Mouse (Mus musculus) heart, adult 2 months (tissue): ENCODE data around the gene Rflna. TPM values are rescaled to one million over a fixed set of nuclear protein-coding genes. Genes with fewer than 3 reads are reported as not detected.

Experiments used
- DNase-seq, 2 experiments: peaks; one replicate each; pipeline ENCODE4 v3.0.0; 2021
- H3K27ac ChIP-seq: fragments of 200-600 bp; 2 replicates; pipeline ENCODE4 v1.8.1; 2022
- H3K27me3 ChIP-seq: fragments of 200-500 bp; 2 replicates; pipeline ENCODE4 v1.6.1; 2012; ENCODE audit warnings: mild to moderate bottlenecking, low read length, inconsistent platforms, mixed read lengths; ENCODE audit not compliant: control insufficient read depth, insufficient read depth
- H3K36me3 ChIP-seq: fragments of 200-500 bp; 2 replicates; pipeline ENCODE4 v1.6.1; 2012; ENCODE audit warnings: low read length, inconsistent platforms; ENCODE audit not compliant: control insufficient read depth, insufficient read depth
- H3K4me1 ChIP-seq: fragments of 200-500 bp; 2 replicates; pipeline ENCODE4 v1.6.1; 2011; ENCODE audit warnings: low read length; ENCODE audit not compliant: control insufficient read depth, insufficient read depth
- H3K4me3 ChIP-seq: fragments of 200-600 bp; 2 replicates; pipeline ENCODE4 v1.8.1; 2022
- H3K79me2 ChIP-seq: fragments of 200-500 bp; replicated peaks from 2 replicates; pipeline ENCODE4 v1.6.1; 2012; ENCODE audit warnings: mild to moderate bottlenecking, inconsistent platforms, low read length, moderate library complexity, mixed read lengths; ENCODE audit not compliant: control insufficient read depth, insufficient read depth
- H3K9ac ChIP-seq: fragments of 200-500 bp; 2 replicates; pipeline ENCODE4 v1.6.1; 2012; ENCODE audit warnings: low read depth, mild to moderate bottlenecking, control low read depth, inconsistent platforms, low read length, mixed read lengths
- CTCF ChIP-seq: fragments of 200-600 bp; IDR thresholded peaks from 2 replicates; pipeline ENCODE4 v1.8.1; 2022; ENCODE audit warnings: antibody characterized with exemption, mild to moderate bottlenecking, moderate library complexity
- EP300 ChIP-seq: fragments of 200-500 bp; IDR thresholded peaks from 2 replicates; pipeline ENCODE4 v1.6.1; 2011; ENCODE audit warnings: low read depth, low read length, control low read depth; ENCODE audit not compliant: insufficient read depth
- POLR2A ChIP-seq: fragments of 200-500 bp; IDR thresholded peaks from 2 replicates; pipeline ENCODE4 v1.6.1; 2011; ENCODE audit warnings: mild to moderate bottlenecking, low read depth, low read length, control low read depth; ENCODE audit not compliant: insufficient read depth
- WGBS: fragments of 180-500 bp; shearing (Covaris S2); methylation state at CpG from one replicate; pipeline ENCODE4 v1.1.7; 2018; 5-methylcytosine and 5-hydroxymethylcytosine counted together
- intact Hi-C: fragments of 180-260 bp; cut with DNase I; formaldehyde crosslinking; loops from one replicate; pipeline ENCODE4 v1.15.1; 2025
- polyA plus RNA-seq: library from polyadenylated mRNA; depleted of rRNA; stranded (reverse); fragments of >200 nt; gene quantifications from 2 replicates; pipeline ENCODE4 v1.2.3, GENCODE M21; 2012
- total RNA-seq, 2 experiments: library from RNA; stranded (reverse); gene quantifications; 2 replicates each; pipeline ENCODE4 v1.2.3; 2021

The Rflna gene
- total and polyA plus RNA-seq, 3 experiments: 0.13 to 0.78 (median 0.39) TPM

DNA sequence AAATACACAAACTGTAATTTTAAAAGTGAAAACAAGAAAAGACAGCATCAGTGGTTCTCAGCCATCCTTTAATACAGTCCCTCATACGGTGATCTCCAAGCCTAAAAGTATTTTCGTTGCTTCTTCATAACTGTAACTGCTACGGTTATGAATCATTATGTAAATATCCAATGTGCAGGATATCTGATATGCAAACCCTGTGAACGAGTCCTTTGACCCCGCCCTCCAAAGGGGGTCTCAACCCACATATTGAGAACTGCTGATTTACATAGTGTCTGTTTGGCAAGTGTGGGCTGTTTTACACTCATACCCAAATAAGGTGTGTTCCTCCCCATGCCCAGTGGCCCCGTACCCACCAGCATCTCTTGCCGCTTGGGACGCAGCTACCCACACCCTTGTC, 41.6 kb upstream of the Rflna start:
- no peak for DNase-seq
- Histone ChIP-seq H3K9ac (no peak overlapping the region), H3K79me2 (no peaks in the 10 kb centered on the region), H3K27ac (no peak overlapping the region), H3K36me3 (no peaks in the 10 kb centered on the region), H3K4me3 (no peak overlapping the region), H3K4me1 (peaks cover 13% of the 10 kb centered on the region), H3K27me3 (no peaks in the 10 kb centered on the region)
- TF ChIP-seq EP300: no peak
- no peak for TF ChIP-seq POLR2A
- TF ChIP-seq CTCF: no peak
- intact Hi-C loops: loop anchor here (2.0 kb wide), 1 partner anchor 31 kb away; no protein-coding TSS in a partner anchor
- WGBS: 86% methylated on average over 8 of the region's 8 CpGs

GRCm38 (mm10) chr5:124962761-124963160, 40.3 kb upstream of the Rflna start:
- DNase-seq: no peak
- H3K4me1 ChIP-seq: peaks cover 13% of the 10 kb centered on the region
- intact Hi-C loops: no loop called here
- 85% methylated on average over 7 of the region's 7 CpGs for WGBS
- no peaks in the 10 kb centered on the region for H3K79me2 ChIP-seq
- H3K36me3 ChIP-seq: no peaks in the 10 kb centered on the region
- H3K27ac ChIP-seq: no peak overlapping the region
- TF ChIP-seq CTCF (no peak), POLR2A (no peak), EP300 (no peak)
- no peak overlapping the region for H3K9ac ChIP-seq
- no peaks in the 10 kb centered on the region for H3K27me3 ChIP-seq
- no peak overlapping the region for H3K4me3 ChIP-seq

DNA sequence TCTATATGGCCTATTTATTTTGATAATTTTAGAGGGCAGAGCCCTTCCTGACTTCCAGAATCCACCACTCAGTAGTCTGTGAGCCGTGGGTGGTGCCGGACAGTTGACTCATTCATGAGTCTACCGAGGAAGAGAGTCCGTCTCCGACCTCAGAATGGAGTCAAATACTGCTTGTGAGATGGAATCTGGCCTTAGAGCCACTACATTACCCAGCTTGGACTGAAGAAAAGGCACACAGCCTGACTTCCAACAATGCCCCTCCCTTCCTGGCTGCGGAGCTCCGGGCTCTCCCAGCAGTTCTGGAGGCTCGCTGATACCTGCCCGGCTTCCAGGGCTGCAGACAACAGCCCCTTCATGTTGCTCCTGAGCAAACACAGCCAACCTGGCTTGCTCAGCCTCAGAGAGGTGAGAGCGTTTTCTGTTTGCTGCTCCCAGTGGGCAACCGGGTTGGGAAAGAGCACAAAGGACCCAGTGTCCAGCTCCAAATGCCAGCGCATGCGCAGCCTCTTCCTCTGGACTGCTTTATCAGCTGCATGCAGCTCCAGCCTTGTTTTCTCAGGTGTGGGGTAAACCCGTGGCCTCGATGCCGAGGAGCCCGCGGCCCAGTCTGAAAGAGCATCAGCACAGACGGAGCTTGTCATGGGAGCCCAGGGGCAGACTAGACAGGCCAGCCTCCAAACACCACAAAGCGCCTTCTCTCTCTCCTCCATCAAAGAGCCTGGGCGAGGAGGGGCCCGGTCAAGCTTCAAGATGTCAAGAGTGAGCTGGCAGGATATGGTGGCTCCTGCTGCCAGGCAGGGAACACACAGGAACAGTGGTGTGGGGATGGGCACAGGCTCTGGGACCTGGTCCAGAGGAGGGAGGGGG, 39.0 kb upstream of the Rflna start:
- peak overlapping the region; percentile 55 for H3K27ac ChIP-seq
- intact Hi-C loops: no loop called here
- whole genome bisulfite sequencing: 24% methylated on average over 22 of the region's 22 CpGs
- H3K4me3 ChIP-seq: peak overlapping the region; percentile 33; the same call in 1 of the 2 replicates
- peak; percentile 56 to 57 for DNase-seq
- H3K27me3 ChIP-seq: no peaks in the 10 kb centered on the region
- no peaks in the 10 kb centered on the region for H3K79me2 ChIP-seq
- H3K4me1 ChIP-seq: peaks cover 13% of the 10 kb centered on the region
- no peaks in the 10 kb centered on the region for H3K36me3 ChIP-seq
- no peak for TF ChIP-seq EP300
- TF ChIP-seq POLR2A: no peak
- no peak for TF ChIP-seq CTCF
- H3K9ac ChIP-seq: peak overlapping the region; percentile 25; the same call in 1 of the 2 replicates

- Histone ChIP-seq H3K36me3 (no peaks in the 10 kb centered on the region), H3K27ac (no peak overlapping the region), H3K9ac (no peak overlapping the region), H3K4me3 (no peak overlapping the region), H3K4me1 (peaks cover 6% of the 10 kb centered on the region), H3K79me2 (no peaks in the 10 kb centered on the region), H3K27me3 (no peaks in the 10 kb centered on the region)
- DNase-seq: peak in 1 of 2 experiments; percentile 13
- WGBS: 56% methylated on average over 14 of the region's 14 CpGs
- intact Hi-C loops: no loop called here
- no peak for TF ChIP-seq POLR2A
- no peak for TF ChIP-seq CTCF
Measured at GRCm38 (mm10) chr5:124966622-124967332, 36.2 kb upstream of the Rflna start.

GRCm38 (mm10) chr5:124969790-124970189, 33.2 kb upstream of the Rflna start:
- H3K27me3 ChIP-seq: no peaks in the 10 kb centered on the region
- 43% methylated on average over 8 of the region's 8 CpGs for WGBS
- intact Hi-C loops: no loop called here
- TF ChIP-seq EP300 (no peak), CTCF (no peak), POLR2A (no peak)
- no peak overlapping the region for H3K4me3 ChIP-seq
- no peak overlapping the region for H3K9ac ChIP-seq
- DNase-seq: no peak
- no peaks in the 10 kb centered on the region for H3K79me2 ChIP-seq
- H3K36me3 ChIP-seq: no peaks in the 10 kb centered on the region
- H3K4me1 ChIP-seq: no peaks in the 10 kb centered on the region
- no peak overlapping the region for H3K27ac ChIP-seq

DNA sequence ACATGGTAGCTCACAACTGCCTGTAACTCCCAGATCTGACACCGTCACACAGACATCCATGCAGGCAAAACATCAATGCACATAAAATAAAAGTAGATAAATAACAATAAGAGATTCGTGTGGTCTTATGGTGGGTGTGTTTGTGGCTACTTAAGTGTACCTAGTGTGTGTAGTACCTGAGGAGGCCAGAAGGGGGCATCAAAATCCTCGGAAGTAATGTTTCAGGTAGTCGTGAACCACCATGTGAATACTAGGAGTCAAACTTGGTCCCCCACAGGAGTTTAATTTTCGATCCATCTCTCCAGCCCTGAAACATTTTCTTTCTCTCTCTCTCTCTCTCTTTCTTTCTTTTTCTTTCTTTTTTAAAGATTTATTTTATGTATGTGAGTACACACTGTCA, 16.8 kb upstream of the Rflna start:
- no peak overlapping the region for H3K27ac ChIP-seq
- no peak overlapping the region for H3K9ac ChIP-seq
- H3K79me2 ChIP-seq: no peaks in the 10 kb centered on the region
- peaks cover 6% of the 10 kb centered on the region for H3K4me1 ChIP-seq
- WGBS: 94% methylated on average over 5 of the region's 5 CpGs
- H3K4me3 ChIP-seq: no peak overlapping the region
- no peaks in the 10 kb centered on the region for H3K27me3 ChIP-seq
- H3K36me3 ChIP-seq: no peaks in the 10 kb centered on the region
- DNase-seq: no peak
- intact Hi-C loops: no loop called here
- peak; percentile 49 for TF ChIP-seq CTCF
- no peak for TF ChIP-seq EP300
